Mouse (Mus musculus) CD4-positive, CD25-positive, alpha-beta regulatory T cell, adult 4 months (primary cell): Measurements from ENCODE around the gene Defa34. TPM values are rescaled to one million over a fixed set of nuclear protein-coding genes. Genes with fewer than 3 reads are reported as not detected.
"Not testable (repeated sequence)": the region's sequence is repeated elsewhere in the genome, so short reads cannot be mapped to it uniquely, and the experiment has no call there.

ENCODE experiments used
- ATAC-seq: one replicate; pipeline ENCODE4 v1.8.0; 2017
- polyA plus RNA-seq, 2 experiments: library from polyadenylated mRNA; unstranded; fragments of 100-300 nt; shearing (Covaris generic); gene quantifications; one replicate each; pipeline ENCODE4 v1.2.1; 2017

Defa34 gene
- polyA plus RNA-seq, result not detected

GRCm38 (mm10) chr8:21665497-21665896 lies at the start of gene Defa34:
Gene Defa34, plus strand, starts transcription at chr8:21665797.
- not testable (repeated sequence) for ATAC-seq

- not testable (repeated sequence) for ATAC-seq
Measured at GRCm38 (mm10) chr8:21617883-21618282, 47.7 kb upstream of the Defa34 start, which contains the start of gene Defa26. Gene Defa26, plus strand, starts transcription at chr8:21618183.

GRCm38 (mm10) chr8:21655480-21655879 lies 10.1 kb upstream of the Defa34 start, which contains the start of gene Defa17:
Gene Defa17, plus strand, starts transcription at chr8:21655780.
- not testable (repeated sequence) for ATAC-seq

- not testable (repeated sequence) for ATAC-seq
Measured at GRCm38 (mm10) chr8:21703545-21703944, 37.9 kb downstream of the Defa34 start, which contains the start of gene AY761184. Gene AY761184, minus strand, starts transcription at chr8:21703645.

Other genes starting within 250 kb of the Defa34 start
- gene Defa36, start 238.4 kb upstream of the Defa34 start, polyA plus RNA-seq, result not detected
- not detected for gene Gm7849, start 209.2 kb upstream of the Defa34 start, polyA plus RNA-seq
- not detected for gene Defa20, start 156.5 kb upstream of the Defa34 start, polyA plus RNA-seq
- gene Defa32, start 136.8 kb upstream of the Defa34 start, polyA plus RNA-seq, result not detected
- not detected for gene Defa37, start 100.4 kb upstream of the Defa34 start, polyA plus RNA-seq
- gene Defa28, start 82.8 kb upstream of the Defa34 start, polyA plus RNA-seq, result not detected
- not detected for gene Gm7861, start 71.3 kb upstream of the Defa34 start, polyA plus RNA-seq
- gene Defa26, start 47.6 kb upstream of the Defa34 start, polyA plus RNA-seq, result not detected
- gene Defa17, start 10.0 kb upstream of the Defa34 start, polyA plus RNA-seq, result not detected
- gene AY761184, start 37.8 kb downstream of the Defa34 start, polyA plus RNA-seq, result not detected
- gene Defa24, start 68.7 kb downstream of the Defa34 start, polyA plus RNA-seq, result not detected
- gene Defb50, start 157.7 kb downstream of the Defa34 start, polyA plus RNA-seq, result not detected
- gene Defb2, start 174.1 kb downstream of the Defa34 start, polyA plus RNA-seq, result not detected
- not detected for gene Defb10, start 193.1 kb downstream of the Defa34 start, polyA plus RNA-seq
- not detected for gene Defb9, start 219.6 kb downstream of the Defa34 start, polyA plus RNA-seq
- gene Defb11, start 240.6 kb downstream of the Defa34 start, polyA plus RNA-seq, result not detected